Mouse (Mus musculus) megakaryocyte, embryonic 14.5 days (primary cell): ENCODE measurements around the gene Loxl3. TPM values are rescaled to one million over a fixed set of nuclear protein-coding genes. Genes with fewer than 3 reads are reported as not detected.

Experiments used
- H3K27me3 ChIP-seq: replicated peaks from 2 replicates; pipeline ENCODE3; 2012; ENCODE audit warnings: inconsistent platforms
- H3K36me3 ChIP-seq: replicated peaks from 2 replicates; pipeline ENCODE3; 2012; ENCODE audit warnings: low read length, inconsistent platforms, mixed read lengths
- H3K4me1 ChIP-seq: 2 replicates; pipeline ENCODE4 v1.6.1; 2012; ENCODE audit warnings: inconsistent platforms
- H3K4me3 ChIP-seq: replicated peaks from 2 replicates; pipeline ENCODE3; 2012; ENCODE audit warnings: moderate library complexity, mild to moderate bottlenecking, inconsistent platforms
- H3K9me3 ChIP-seq: 2 replicates; pipeline ENCODE4 v1.6.1; 2012; ENCODE audit warnings: inconsistent platforms
- FLI1 ChIP-seq: IDR thresholded peaks from 2 replicates; pipeline ENCODE4 v1.6.1; 2012; ENCODE audit warnings: low read length, inconsistent platforms, mixed read lengths
- GATA1 ChIP-seq: IDR thresholded peaks from 3 replicates; pipeline ENCODE4 v1.6.1; 2012; ENCODE audit warnings: mixed read lengths, low read length, inconsistent platforms, borderline replicate concordance
- polyA plus RNA-seq: library from polyadenylated mRNA; stranded (reverse); fragments of >175 nt; gene quantifications from 2 replicates; pipeline ENCODE4 v1.2.3, GENCODE M21; 2012; ENCODE audit warnings: low replicate concordance; ENCODE audit not compliant: insufficient read depth

The Loxl3 gene
- polyA plus RNA-seq, 1 experiment = 4.2 TPM

- Histone ChIP-seq H3K27me3 (no peaks in the 10 kb centered on the region), H3K4me3 (peak overlapping the region; percentile 85), H3K9me3 (no peaks in the 10 kb centered on the region), H3K4me1 (peaks cover 89% of the 10 kb centered on the region), H3K36me3 (no peaks in the 10 kb centered on the region)
- no peak for TF ChIP-seq GATA1
- TF ChIP-seq FLI1 = no peak
These were observed 29.7 kb upstream of the Loxl3 start for GRCm38 (mm10) chr6:83004309-83004708.

GRCm38 (mm10) chr6:83004872-83005271, 29.1 kb upstream of the Loxl3 start:
- H3K36me3 ChIP-seq = no peaks in the 10 kb centered on the region
- no peaks in the 10 kb centered on the region for H3K27me3 ChIP-seq
- H3K9me3 ChIP-seq = no peaks in the 10 kb centered on the region
- TF ChIP-seq FLI1 = no peak
- TF ChIP-seq GATA1 = no peak
- peaks cover 89% of the 10 kb centered on the region for H3K4me1 ChIP-seq
- H3K4me3 ChIP-seq = peak overlapping the region; percentile 85

GRCm38 (mm10) chr6:83005444-83006011, 28.4 kb upstream of the Loxl3 start:
- no peaks in the 10 kb centered on the region for H3K27me3 ChIP-seq
- H3K36me3 ChIP-seq = no peaks in the 10 kb centered on the region
- H3K4me1 ChIP-seq = peaks cover 90% of the 10 kb centered on the region
- TF ChIP-seq GATA1 (no peak), FLI1 (no peak)
- H3K4me3 ChIP-seq = peak overlapping the region; percentile 42
- no peaks in the 10 kb centered on the region for H3K9me3 ChIP-seq

- Histone ChIP-seq H3K27me3 (no peaks in the 10 kb centered on the region), H3K4me3 (peak overlapping the region; percentile 17), H3K9me3 (no peaks in the 10 kb centered on the region), H3K36me3 (no peaks in the 10 kb centered on the region), H3K4me1 (peaks cover 94% of the 10 kb centered on the region)
- TF ChIP-seq GATA1 (no peak), FLI1 (no peak)
These were observed 27.9 kb upstream of the Loxl3 start for GRCm38 (mm10) chr6:83006114-83006513.

GRCm38 (mm10) chr6:83008659-83009058, 25.3 kb upstream of the Loxl3 start:
- Histone ChIP-seq H3K4me3 (peak overlapping the region; percentile 51), H3K27me3 (no peaks in the 10 kb centered on the region), H3K9me3 (no peaks in the 10 kb centered on the region), H3K4me1 (peaks cover 98% of the 10 kb centered on the region), H3K36me3 (peaks cover 2% of the 10 kb centered on the region)
- no peak for TF ChIP-seq FLI1
- TF ChIP-seq GATA1 = no peak

GRCm38 (mm10) chr6:83010010-83010409, 24.0 kb upstream of the Loxl3 start:
- Histone ChIP-seq H3K27me3 (no peaks in the 10 kb centered on the region), H3K4me3 (peak overlapping the region; percentile 79), H3K9me3 (no peaks in the 10 kb centered on the region), H3K4me1 (peaks cover 98% of the 10 kb centered on the region), H3K36me3 (peaks cover 2% of the 10 kb centered on the region)
- no peak for TF ChIP-seq FLI1
- TF ChIP-seq GATA1 = no peak

GRCm38 (mm10) chr6:83011255-83011654, 22.7 kb upstream of the Loxl3 start:
- H3K9me3 ChIP-seq = no peaks in the 10 kb centered on the region
- peaks cover 8% of the 10 kb centered on the region for H3K36me3 ChIP-seq
- TF ChIP-seq GATA1 (no peak), FLI1 (no peak)
- no peaks in the 10 kb centered on the region for H3K27me3 ChIP-seq
- peaks cover 96% of the 10 kb centered on the region for H3K4me1 ChIP-seq
- no peak overlapping the region for H3K4me3 ChIP-seq

- Histone ChIP-seq H3K4me1 (peaks cover 94% of the 10 kb centered on the region), H3K27me3 (no peaks in the 10 kb centered on the region), H3K9me3 (no peaks in the 10 kb centered on the region), H3K4me3 (peak overlapping the region; percentile 29), H3K36me3 (peaks cover 11% of the 10 kb centered on the region)
- no peak for TF ChIP-seq GATA1
- TF ChIP-seq FLI1 = no peak
These were observed 22.2 kb upstream of the Loxl3 start for GRCm38 (mm10) chr6:83011756-83012155.

GRCm38 (mm10) chr6:83013444-83013843, 20.5 kb upstream of the Loxl3 start:
- peak overlapping the region; percentile 86 for H3K4me3 ChIP-seq

GRCm38 (mm10) chr6:83014482-83015466, 19.2 kb upstream of the Loxl3 start:
- Histone ChIP-seq H3K4me1 (peaks cover 93% of the 10 kb centered on the region), H3K36me3 (peaks cover 37% of the 10 kb centered on the region), H3K27me3 (no peaks in the 10 kb centered on the region), H3K4me3 (peak overlapping the region; percentile 83), H3K9me3 (peaks cover 13% of the 10 kb centered on the region)
- TF ChIP-seq FLI1 (no peak), GATA1 (no peak)

More at GRCm38 (mm10) chr6:83013444-83013843, 20.5 kb upstream of the Loxl3 start:
- TF ChIP-seq FLI1 (no peak), GATA1 (no peak)
- Histone ChIP-seq H3K4me1 (peaks cover 94% of the 10 kb centered on the region), H3K36me3 (peaks cover 26% of the 10 kb centered on the region), H3K27me3 (no peaks in the 10 kb centered on the region), H3K9me3 (peaks cover 10% of the 10 kb centered on the region)
